Mouse (Mus musculus) gastrocnemius, postnatal 14 days (tissue): ENCODE measurements at regions not wholly inside any gene's neighbourhood (a gene's known extent, or its start where the extent isn't known, plus 50 kb on each side); places are given as distances from the start of the nearest gene placed in this dataset.

Experiments
- DNase-seq: peaks from one replicate; pipeline ENCODE4 v3.0.0; 2021; ENCODE audit warnings: mixed read lengths
- intact Hi-C: fragments of 180-260 bp; cut with DNase I; formaldehyde crosslinking; loops from one replicate; pipeline ENCODE4 v1.15.1; 2025; ENCODE audit warnings: low total_unique reads

GRCm38 (mm10) chr13:83162761-83163160 lies 341.1 kb upstream of the Mef2c start:
- no peak for DNase-seq
- intact Hi-C loops: no loop called here

DNA sequence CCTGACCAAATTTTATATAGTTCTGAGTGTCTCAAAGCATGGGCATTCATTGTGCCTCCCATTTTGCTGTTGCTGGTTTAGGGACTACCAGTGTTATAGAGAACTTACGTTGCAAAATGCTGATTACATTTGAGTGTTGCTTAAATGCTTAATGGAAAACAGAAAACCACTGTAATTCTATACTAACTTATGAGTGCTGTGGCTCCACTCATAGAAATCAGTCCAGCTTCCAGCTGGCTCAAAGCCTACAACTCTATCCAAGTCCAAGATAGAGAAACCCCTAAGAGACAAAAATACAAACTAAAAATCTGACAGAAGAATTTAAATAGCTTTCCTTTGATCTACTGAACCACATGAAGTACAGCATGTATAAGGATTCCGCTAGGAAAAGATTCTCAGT lies 328.7 kb upstream of the Mef2c start:
- intact Hi-C loops: no loop called here
- DNase-seq: no peak

DNA sequence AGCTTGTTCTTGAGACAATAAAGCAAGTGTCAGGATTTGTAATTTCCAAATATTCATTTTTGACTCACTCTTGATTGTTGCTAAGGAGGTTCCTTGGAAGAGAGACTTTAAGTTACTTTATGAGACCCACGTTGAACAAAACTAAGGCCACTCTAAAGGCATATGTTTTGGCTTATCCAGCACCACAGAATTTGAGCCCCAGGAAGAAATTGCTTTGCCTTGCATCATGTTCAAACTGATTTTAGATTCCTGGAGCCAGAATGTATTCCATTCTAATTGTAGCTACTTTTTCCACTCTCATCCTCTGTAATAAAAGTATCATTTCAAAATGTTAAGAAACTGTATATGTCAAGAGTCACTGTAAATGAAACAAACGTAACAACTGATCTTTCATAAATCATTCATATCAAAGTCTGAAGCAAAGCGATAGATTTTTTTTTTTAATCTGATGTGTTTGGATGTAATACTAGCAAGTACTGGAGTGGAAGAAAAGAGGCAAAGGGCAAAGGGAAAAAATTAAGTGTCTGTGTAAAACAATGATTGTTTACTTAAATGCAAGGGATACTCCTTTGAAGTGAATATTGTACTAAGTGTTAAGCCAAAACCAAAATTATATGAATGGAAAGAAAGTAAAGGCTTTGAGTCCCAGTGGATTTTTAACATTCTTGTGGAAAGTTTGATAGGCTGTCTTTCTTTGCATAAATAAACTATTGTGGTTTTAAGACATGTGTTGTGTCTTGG lies 301.7 kb upstream of the Mef2c start:
- intact Hi-C loops: no loop called here
- no peak for DNase-seq

DNA sequence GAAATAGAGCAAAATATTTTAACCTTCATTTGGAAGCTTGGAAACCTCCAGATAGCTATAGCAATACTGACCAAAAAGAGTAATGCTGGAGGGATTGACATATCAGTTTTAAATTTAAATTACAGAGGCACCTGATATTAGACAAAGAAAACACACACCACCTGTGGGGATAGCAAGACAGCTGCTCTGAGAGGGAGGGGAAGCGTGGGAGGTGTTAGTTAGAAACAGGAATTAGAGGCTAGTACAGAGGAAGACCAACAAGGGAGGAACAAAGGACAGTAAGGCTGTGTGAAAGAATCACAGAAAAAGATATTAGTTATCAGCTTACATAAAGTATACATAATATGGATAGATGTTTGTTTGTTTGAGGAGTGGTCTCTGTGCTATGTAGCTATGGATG lies 297.2 kb upstream of the Mef2c start:
- DNase-seq: no peak
- intact Hi-C loops: no loop called here

GRCm38 (mm10) chr13:83207513-83207912 lies 296.3 kb upstream of the Mef2c start:
- DNase-seq: peak; percentile 18

GRCm38 (mm10) chr13:83208111-83208510 lies 295.7 kb upstream of the Mef2c start:
- intact Hi-C loops: no loop called here

More at GRCm38 (mm10) chr13:83207513-83207912, 296.3 kb upstream of the Mef2c start:
- intact Hi-C loops: no loop called here

DNA sequence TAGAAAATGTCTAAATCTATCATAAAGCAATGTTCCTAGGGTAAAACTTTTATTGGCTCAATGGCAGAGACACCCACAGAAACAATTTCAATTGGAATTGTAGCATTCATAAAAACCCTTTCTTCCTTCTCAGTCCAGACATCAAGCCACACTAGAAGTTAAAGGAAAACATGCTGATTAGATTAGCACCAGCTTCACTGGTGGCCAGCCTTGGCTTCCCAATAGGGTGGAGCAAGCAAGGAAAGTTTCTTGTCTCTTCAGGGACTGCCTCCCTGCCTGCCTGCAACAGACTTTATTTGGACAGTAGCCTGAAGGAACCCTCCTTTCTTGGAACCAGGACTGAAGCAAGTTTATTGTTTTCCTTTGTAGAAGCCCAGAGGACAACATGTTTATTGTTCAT lies 289.0 kb upstream of the Mef2c start:
- intact Hi-C loops: no loop called here
- no peak for DNase-seq

More at GRCm38 (mm10) chr13:83208111-83208510, 295.7 kb upstream of the Mef2c start:
- DNase-seq: no peak

- DNase-seq: no peak
Observed at GRCm38 (mm10) chr13:83216454-83216853, 287.4 kb upstream of the Mef2c start.

GRCm38 (mm10) chr13:83252452-83252851 lies 251.4 kb upstream of the Mef2c start:
- intact Hi-C loops: no loop called here
- no peak for DNase-seq

More at GRCm38 (mm10) chr13:83216454-83216853, 287.4 kb upstream of the Mef2c start:
- intact Hi-C loops: no loop called here

GRCm38 (mm10) chr13:83266591-83266990 lies 237.2 kb upstream of the Mef2c start:
- DNase-seq: no peak
- intact Hi-C loops: no loop called here

- DNase-seq: no peak
- intact Hi-C loops: no loop called here
Observed at GRCm38 (mm10) chr13:83268663-83269062, 235.2 kb upstream of the Mef2c start.

- intact Hi-C loops: no loop called here
- no peak for DNase-seq
Observed at GRCm38 (mm10) chr13:83278695-83279094, 225.1 kb upstream of the Mef2c start.

GRCm38 (mm10) chr13:83307696-83308095 lies 196.1 kb upstream of the Mef2c start:
- intact Hi-C loops: no loop called here
- DNase-seq: no peak

- intact Hi-C loops: no loop called here
- DNase-seq: no peak
Observed at GRCm38 (mm10) chr13:83328488-83328887, 175.3 kb upstream of the Mef2c start.

- intact Hi-C loops: no loop called here
Observed at GRCm38 (mm10) chr13:83333728-83334127, 170.1 kb upstream of the Mef2c start.

DNA sequence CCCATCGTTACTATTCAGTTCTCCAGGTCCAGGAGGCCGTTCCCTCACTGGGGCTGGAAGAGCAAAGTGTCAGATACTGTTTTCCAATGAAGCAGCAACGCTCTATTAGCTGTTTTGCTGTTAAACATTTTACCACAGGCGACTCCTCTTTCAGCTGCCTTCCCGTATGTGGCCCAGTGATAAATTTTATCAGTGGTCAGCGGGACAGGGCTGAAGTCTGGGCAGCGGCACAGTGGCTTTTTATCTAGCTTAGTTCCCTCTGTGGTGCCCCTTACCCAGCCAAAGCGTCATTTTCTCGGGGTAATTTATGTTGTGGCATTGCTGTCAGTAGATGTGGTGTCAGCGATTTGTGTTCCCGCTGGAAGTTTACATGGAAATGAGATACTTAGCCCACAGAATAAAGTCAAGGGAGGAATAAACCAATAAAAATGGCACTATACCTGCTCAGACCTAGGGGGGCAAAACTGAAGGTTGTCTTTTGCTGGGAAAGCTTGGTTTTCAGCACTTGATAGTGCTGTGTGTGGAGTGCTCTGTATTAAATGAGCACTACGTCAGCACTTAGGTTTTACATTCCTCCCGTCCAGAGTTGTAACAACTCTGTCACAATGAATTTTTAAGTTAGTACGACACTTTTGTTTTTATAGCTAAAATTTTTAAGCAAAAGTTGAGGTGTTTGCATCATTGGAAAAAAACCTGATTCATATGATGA lies 159.1 kb upstream of the Mef2c start:
- no peak for DNase-seq
- intact Hi-C loops: no loop called here

More at GRCm38 (mm10) chr13:83333728-83334127, 170.1 kb upstream of the Mef2c start:
- DNase-seq: no peak

DNA sequence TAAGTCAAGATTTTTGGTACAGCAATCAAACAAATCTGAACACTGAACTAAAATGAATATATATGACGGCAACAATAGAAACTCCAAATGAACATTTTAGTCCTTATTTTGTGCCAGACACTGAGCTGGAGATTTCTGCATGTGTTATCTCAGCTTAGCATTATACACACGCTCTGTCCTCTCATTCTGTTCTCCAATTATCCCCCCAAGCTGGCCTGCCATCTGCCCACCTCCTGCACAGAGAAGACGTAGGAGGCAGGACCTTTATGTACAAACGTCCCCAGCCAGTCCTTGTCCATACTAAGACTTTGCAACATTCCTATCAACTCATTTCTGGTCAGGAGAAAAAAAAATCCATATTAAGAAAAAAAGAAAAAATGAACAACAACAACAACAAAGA lies 148.5 kb upstream of the Mef2c start:
- intact Hi-C loops: no loop called here

DNA sequence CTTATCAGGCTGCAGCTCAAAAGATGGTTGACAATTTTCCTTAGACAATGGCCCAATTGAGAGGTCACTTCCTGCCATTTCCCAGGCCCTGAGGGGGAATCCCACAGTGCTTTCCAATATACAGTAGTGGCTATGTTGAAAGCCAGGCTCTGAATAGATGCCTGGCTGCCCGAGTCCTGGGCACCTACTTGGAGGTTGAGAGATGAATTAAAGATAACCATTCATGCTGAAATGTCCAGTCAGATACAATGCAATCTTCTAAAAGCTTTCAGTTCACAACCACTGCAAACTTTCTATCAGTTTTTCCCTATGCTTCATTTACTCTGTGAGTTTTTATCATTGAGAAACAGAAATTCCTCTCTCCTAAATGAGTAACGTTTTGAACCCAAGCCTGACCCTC lies 143.3 kb upstream of the Mef2c start:
- intact Hi-C loops: no loop called here
- DNase-seq: no peak

More for the DNA sequence above, 148.5 kb upstream of the Mef2c start:
- no peak for DNase-seq

GRCm38 (mm10) chr13:83376097-83376797 lies 127.6 kb upstream of the Mef2c start:
- intact Hi-C loops: no loop called here
- DNase-seq: no peak

- no peak for DNase-seq
- intact Hi-C loops: no loop called here
Observed at GRCm38 (mm10) chr13:83378644-83379043, 125.2 kb upstream of the Mef2c start.
